Mouse (Mus musculus) liver, adult 2 months (tissue): ENCODE measurements at regions not wholly inside any gene's neighbourhood (a gene's known extent, or its start where the extent isn't known, plus 50 kb on each side); places are given as distances from the start of the nearest gene placed in this dataset.

Experiments
- CTCF ChIP-seq: fragments of 200-500 bp; IDR thresholded peaks from 2 replicates; pipeline ENCODE4 v1.5.1; 2011; ENCODE audit warnings: low read depth, low read length, control low read depth
- POLR2A ChIP-seq: fragments of 200-500 bp; IDR thresholded peaks from 2 replicates; pipeline ENCODE4 v1.6.1; 2011; ENCODE audit warnings: low read length, control low read depth; ENCODE audit not compliant: insufficient read depth; ENCODE audit errors: extremely low read depth

GRCm38 (mm10) chr1:189975660-189976059 is 53.5 kb upstream of the Smyd2 start:
- no peak for TF ChIP-seq POLR2A
- TF ChIP-seq CTCF, result no peak
